Mouse (Mus musculus) midbrain, embryonic 13.5 days (tissue): ENCODE data around the gene Optn. TPM values are rescaled to one million over a fixed set of nuclear protein-coding genes. Genes with fewer than 3 reads are reported as not detected.

Experiments used
- ATAC-seq: fragments of 200-750 bp; cut with Nextera tagmentation; 2 replicates; pipeline ENCODE4 v1.8.0; 2017; ENCODE audit warnings: mild to moderate bottlenecking, moderate TSS enrichment, moderate library complexity
- H3K27ac ChIP-seq: fragments of 300-500 bp; sonication (generic); 2 replicates; pipeline ENCODE4 v1.5.1; 2015; ENCODE audit warnings: inconsistent platforms, mild to moderate bottlenecking, moderate library complexity
- H3K27me3 ChIP-seq: fragments of 300-500 bp; sonication (generic); 2 replicates; pipeline ENCODE4 v1.6.1; 2015; ENCODE audit warnings: mild to moderate bottlenecking, inconsistent platforms
- H3K36me3 ChIP-seq: fragments of 300-500 bp; sonication (generic); 2 replicates; pipeline ENCODE4 v1.6.1; 2015; ENCODE audit warnings: mild to moderate bottlenecking, inconsistent platforms
- H3K4me1 ChIP-seq: fragments of 300-500 bp; sonication (generic); replicated peaks from 2 replicates; pipeline ENCODE4 v1.6.1; 2015; ENCODE audit warnings: inconsistent platforms
- H3K4me2 ChIP-seq: fragments of 300-500 bp; sonication (generic); replicated peaks from 2 replicates; pipeline ENCODE4 v1.6.1; 2015; ENCODE audit warnings: moderate library complexity, mild to moderate bottlenecking, inconsistent platforms
- H3K4me3 ChIP-seq: fragments of 300-500 bp; sonication (generic); replicated peaks from 2 replicates; pipeline ENCODE4 v1.5.1; 2015; ENCODE audit warnings: mild to moderate bottlenecking, inconsistent platforms
- H3K9ac ChIP-seq: fragments of 300-500 bp; sonication (generic); replicated peaks from 2 replicates; pipeline ENCODE4 v1.6.1; 2015; ENCODE audit warnings: mild to moderate bottlenecking, inconsistent platforms
- H3K9me3 ChIP-seq: fragments of 300-500 bp; sonication (generic); 2 replicates; pipeline ENCODE4 v1.6.1; 2016; ENCODE audit warnings: mild to moderate bottlenecking, inconsistent platforms
- WGBS: fragments of 180-500 bp; shearing (Covaris S2); methylation state at CpG from one replicate; pipeline ENCODE4 v1.1.7; 2015; 5-methylcytosine and 5-hydroxymethylcytosine counted together
- polyA plus RNA-seq: library from polyadenylated mRNA; unstranded; fragments of >200 nt; fragmentation: Nextera tagmentation; extraction: Ambion mirVana; gene quantifications from 2 replicates; pipeline ENCODE4 v1.2.1, GENCODE M21; 2015

The Optn gene
- polyA plus RNA-seq, 1 experiment from 2014 or later = 5.8 TPM

GRCm38 (mm10) chr2:5058436-5058835 is 5.4 kb downstream of the Optn start:
- 79% methylated on average over 5 of the region's 5 CpGs for WGBS
- ATAC-seq = no peak
- no peak overlapping the region for H3K27ac ChIP-seq
- H3K36me3 ChIP-seq = no peaks in the 10 kb centered on the region
- peaks cover 7% of the 10 kb centered on the region for H3K4me1 ChIP-seq
- peaks cover 21% of the 10 kb centered on the region for H3K27me3 ChIP-seq
- no peak overlapping the region for H3K9ac ChIP-seq
- no peak overlapping the region for H3K4me2 ChIP-seq
- no peak overlapping the region for H3K4me3 ChIP-seq
- H3K9me3 ChIP-seq = no peaks in the 10 kb centered on the region

GRCm38 (mm10) chr2:5050562-5050961 is 13.3 kb downstream of the Optn start:
- WGBS = 94% methylated on average over 2 of the region's 2 CpGs
- no peak for ATAC-seq

GRCm38 (mm10) chr2:5047016-5047415 is 16.8 kb downstream of the Optn start:
- peaks cover 14% of the 10 kb centered on the region for H3K4me1 ChIP-seq
- H3K4me3 ChIP-seq = no peak overlapping the region
- no peak overlapping the region for H3K9ac ChIP-seq
- H3K36me3 ChIP-seq = no peaks in the 10 kb centered on the region
- ATAC-seq = no peak
- no peak overlapping the region for H3K4me2 ChIP-seq
- no peak overlapping the region for H3K27ac ChIP-seq
- no peaks in the 10 kb centered on the region for H3K27me3 ChIP-seq
- WGBS = 91% methylated on average over 2 of the region's 2 CpGs
- no peaks in the 10 kb centered on the region for H3K9me3 ChIP-seq

More at GRCm38 (mm10) chr2:5050562-5050961, 13.3 kb downstream of the Optn start:
- Histone ChIP-seq H3K4me1 (peaks cover 5% of the 10 kb centered on the region), H3K9ac (no peak overlapping the region), H3K4me3 (no peak overlapping the region), H3K36me3 (no peaks in the 10 kb centered on the region), H3K27me3 (no peaks in the 10 kb centered on the region), H3K4me2 (no peak overlapping the region), H3K9me3 (no peaks in the 10 kb centered on the region), H3K27ac (no peak overlapping the region)

- 0 out of 2 replicates have a peak, but pooled peaks have one; percentile 20 for ATAC-seq
- WGBS = 45% methylated on average over 13 of the region's 13 CpGs
- Histone ChIP-seq H3K4me1 (peaks cover 14% of the 10 kb centered on the region), H3K9ac (no peak overlapping the region), H3K4me2 (no peak overlapping the region), H3K36me3 (no peaks in the 10 kb centered on the region), H3K27me3 (no peaks in the 10 kb centered on the region), H3K4me3 (no peak overlapping the region), H3K9me3 (no peaks in the 10 kb centered on the region), H3K27ac (no peak overlapping the region)
These were observed 18.4 kb downstream of the Optn start for GRCm38 (mm10) chr2:5045269-5045965.

GRCm38 (mm10) chr2:5044321-5044720 is 19.5 kb downstream of the Optn start:
- Histone ChIP-seq H3K4me2 (no peak overlapping the region), H3K4me1 (peaks cover 14% of the 10 kb centered on the region), H3K27ac (no peak overlapping the region), H3K4me3 (no peak overlapping the region), H3K27me3 (no peaks in the 10 kb centered on the region), H3K9ac (no peak overlapping the region), H3K36me3 (no peaks in the 10 kb centered on the region), H3K9me3 (no peaks in the 10 kb centered on the region)
- 63% methylated on average over 3 of the region's 3 CpGs for WGBS
- no peak for ATAC-seq

- H3K4me1 ChIP-seq = peaks cover 14% of the 10 kb centered on the region
- H3K4me2 ChIP-seq = no peak overlapping the region
- H3K9ac ChIP-seq = no peak overlapping the region
- H3K4me3 ChIP-seq = no peak overlapping the region
- no peak for ATAC-seq
- no peaks in the 10 kb centered on the region for H3K27me3 ChIP-seq
- H3K27ac ChIP-seq = no peak overlapping the region
- no peaks in the 10 kb centered on the region for H3K9me3 ChIP-seq
- 93% methylated on average over 2 of the region's 2 CpGs for WGBS
- no peaks in the 10 kb centered on the region for H3K36me3 ChIP-seq
These were observed 20.4 kb downstream of the Optn start for GRCm38 (mm10) chr2:5043476-5043761.

- H3K4me3 ChIP-seq = no peak overlapping the region
- ATAC-seq = no peak
- no peaks in the 10 kb centered on the region for H3K36me3 ChIP-seq
- H3K4me2 ChIP-seq = no peak overlapping the region
- peaks cover 14% of the 10 kb centered on the region for H3K4me1 ChIP-seq
- no peaks in the 10 kb centered on the region for H3K9me3 ChIP-seq
- WGBS = 84% methylated on average over 11 of the region's 11 CpGs
- H3K27me3 ChIP-seq = no peaks in the 10 kb centered on the region
- no peak overlapping the region for H3K27ac ChIP-seq
- H3K9ac ChIP-seq = no peak overlapping the region
These were observed 21.0 kb downstream of the Optn start for GRCm38 (mm10) chr2:5042616-5043475.

GRCm38 (mm10) chr2:5041854-5042253 is 22.0 kb downstream of the Optn start:
- no peaks in the 10 kb centered on the region for H3K27me3 ChIP-seq
- no peak overlapping the region for H3K4me3 ChIP-seq
- no peak overlapping the region for H3K9ac ChIP-seq
- H3K27ac ChIP-seq = no peak overlapping the region
- H3K36me3 ChIP-seq = no peaks in the 10 kb centered on the region
- H3K4me1 ChIP-seq = peaks cover 14% of the 10 kb centered on the region
- no peak for ATAC-seq
- no peaks in the 10 kb centered on the region for H3K9me3 ChIP-seq
- WGBS = 87% methylated on average over 5 of the region's 5 CpGs
- no peak overlapping the region for H3K4me2 ChIP-seq

- Histone ChIP-seq H3K27me3 (no peaks in the 10 kb centered on the region), H3K4me3 (no peak overlapping the region), H3K4me1 (peaks cover 8% of the 10 kb centered on the region), H3K9ac (no peak overlapping the region), H3K9me3 (no peaks in the 10 kb centered on the region), H3K27ac (no peak overlapping the region), H3K4me2 (no peak overlapping the region), H3K36me3 (no peaks in the 10 kb centered on the region)
- no peak for ATAC-seq
- WGBS = 91% methylated on average over 12 of the region's 12 CpGs
These were observed 23.3 kb downstream of the Optn start for GRCm38 (mm10) chr2:5040281-5041161.

GRCm38 (mm10) chr2:5039350-5040170 is 24.3 kb downstream of the Optn start:
- no peak for ATAC-seq
- H3K36me3 ChIP-seq = no peaks in the 10 kb centered on the region
- no peak overlapping the region for H3K27ac ChIP-seq
- H3K27me3 ChIP-seq = no peaks in the 10 kb centered on the region
- no peaks in the 10 kb centered on the region for H3K9me3 ChIP-seq
- H3K4me2 ChIP-seq = no peak overlapping the region
- H3K4me1 ChIP-seq = no peaks in the 10 kb centered on the region; the same call in none of the 2 replicates
- 87% methylated on average over 13 of the region's 13 CpGs for WGBS
- H3K4me3 ChIP-seq = no peak overlapping the region
- no peak overlapping the region for H3K9ac ChIP-seq

GRCm38 (mm10) chr2:5038320-5038719 is 25.5 kb downstream of the Optn start:
- ATAC-seq = peak; percentile 62
- H3K9ac ChIP-seq = no peak overlapping the region
- H3K27ac ChIP-seq = no peak overlapping the region
- 49% methylated on average over 5 of the region's 5 CpGs for WGBS
- no peaks in the 10 kb centered on the region for H3K36me3 ChIP-seq
- H3K4me3 ChIP-seq = no peak overlapping the region
- no peaks in the 10 kb centered on the region for H3K27me3 ChIP-seq
- no peaks in the 10 kb centered on the region for H3K9me3 ChIP-seq
- H3K4me1 ChIP-seq = no peaks in the 10 kb centered on the region; the same call in none of the 2 replicates
- H3K4me2 ChIP-seq = no peak overlapping the region
